Mouse (Mus musculus) embryonic facial prominence, embryonic 10.5 days (tissue): ENCODE data around the gene Cox19. TPM values are rescaled to one million over a fixed set of nuclear protein-coding genes. Genes with fewer than 3 reads are reported as not detected.
"Not testable (repeated sequence)": the region's sequence is repeated elsewhere in the genome, so short reads cannot be mapped to it uniquely, and the experiment has no call there.

Experiments used
- DNase-seq: peaks from one replicate; pipeline ENCODE4 v3.0.0-alpha.2; 2017; ENCODE audit warnings: low spot score
- H3K27ac ChIP-seq: fragments of 300-500 bp; sonication (generic); replicated peaks from 2 replicates; pipeline ENCODE4 v1.5.1; 2016; ENCODE audit warnings: mild to moderate bottlenecking
- H3K27me3 ChIP-seq: fragments of 300-500 bp; sonication (generic); replicated peaks from 2 replicates; pipeline ENCODE4 v1.6.1; 2016; ENCODE audit warnings: low read depth, mild to moderate bottlenecking; ENCODE audit not compliant: poor library complexity, severe bottlenecking
- H3K36me3 ChIP-seq: fragments of 300-500 bp; sonication (generic); replicated peaks from 2 replicates; pipeline ENCODE4 v1.6.1; 2016; ENCODE audit warnings: mild to moderate bottlenecking, moderate library complexity
- H3K4me1 ChIP-seq: fragments of 300-500 bp; sonication (generic); 2 replicates; pipeline ENCODE4 v1.6.1; 2016
- H3K4me3 ChIP-seq: fragments of 300-500 bp; sonication (generic); 2 replicates; pipeline ENCODE4 v1.5.1; 2016; ENCODE audit warnings: mild to moderate bottlenecking, moderate library complexity
- H3K9me3 ChIP-seq: fragments of 300-500 bp; sonication (generic); 2 replicates; pipeline ENCODE4 v1.6.1; 2016; ENCODE audit warnings: mild to moderate bottlenecking
- WGBS: fragments of 180-500 bp; shearing (Covaris S2); methylation state at CpG from one replicate; pipeline ENCODE4 v1.1.7; 2016; 5-methylcytosine and 5-hydroxymethylcytosine counted together
- polyA plus RNA-seq: library from polyadenylated mRNA; unstranded; fragments of >200 nt; fragmentation: Nextera tagmentation; extraction: Ambion mirVana; gene quantifications from 2 replicates; pipeline ENCODE4 v1.2.1, GENCODE M21; 2016

Gene Cox19
- polyA plus RNA-seq, 1 experiment from 2014 or later, result 122 TPM

DNA sequence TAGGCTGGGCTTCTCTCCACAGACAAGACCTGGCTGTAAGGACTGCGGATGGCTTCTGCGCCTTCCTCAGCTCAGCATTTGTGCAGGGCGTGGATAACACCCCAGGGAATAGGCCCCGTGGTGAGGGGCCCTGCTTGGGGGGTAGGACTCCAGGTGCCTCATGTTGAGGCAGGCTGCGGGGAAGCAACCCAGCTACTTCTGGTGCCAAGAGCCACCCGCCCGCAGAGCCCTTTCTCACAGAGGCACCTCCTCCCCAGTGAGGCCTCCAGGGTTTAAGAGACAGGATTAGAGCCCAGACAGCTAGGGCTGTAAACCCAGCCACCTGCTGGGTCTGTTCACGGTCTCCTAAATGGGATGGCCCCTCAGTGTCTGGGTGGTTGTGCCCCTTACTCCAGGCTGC is 410 bp upstream of the Cox19 start:
- 31% methylated on average over 8 of the region's 8 CpGs for WGBS
- Histone ChIP-seq H3K36me3 (no peaks in the 10 kb centered on the region), H3K9me3 (no peaks in the 10 kb centered on the region), H3K27ac (0 out of 2 replicates have a peak overlapping the region, but pooled peaks have one; percentile 7), H3K4me1 (peaks cover 37% of the 10 kb centered on the region), H3K27me3 (peaks cover 21% of the 10 kb centered on the region), H3K4me3 (no peak overlapping the region)
- no peak for DNase-seq

DNA sequence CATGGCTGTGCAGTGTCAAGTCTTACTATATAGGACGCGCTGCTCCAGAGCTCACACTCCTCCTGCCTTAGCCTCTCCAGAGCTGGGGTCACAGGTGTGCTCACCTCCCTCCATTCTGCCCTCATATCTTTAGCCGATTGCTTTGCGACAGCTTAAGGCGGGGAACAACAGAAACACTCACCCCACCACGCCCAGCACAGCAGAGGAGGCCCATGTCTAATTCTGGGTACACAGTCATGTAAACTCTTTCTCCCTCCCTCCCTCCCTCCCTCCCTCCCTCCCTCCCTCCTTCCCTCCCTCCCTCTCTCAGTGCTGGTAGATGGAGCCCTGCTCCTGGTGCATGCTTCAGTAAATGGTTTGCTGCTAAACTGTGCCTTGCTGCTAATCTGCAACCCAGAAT is 1.5 kb downstream of the Cox19 start:
- peaks cover 39% of the 10 kb centered on the region for H3K4me1 ChIP-seq
- H3K36me3 ChIP-seq, result no peaks in the 10 kb centered on the region
- no peak overlapping the region for H3K27ac ChIP-seq
- H3K4me3 ChIP-seq, result no peak overlapping the region
- WGBS, result 79% methylated on average over 6 of the region's 6 CpGs
- H3K9me3 ChIP-seq, result no peaks in the 10 kb centered on the region
- H3K27me3 ChIP-seq, result peaks cover 26% of the 10 kb centered on the region
- DNase-seq, result no peak

DNA sequence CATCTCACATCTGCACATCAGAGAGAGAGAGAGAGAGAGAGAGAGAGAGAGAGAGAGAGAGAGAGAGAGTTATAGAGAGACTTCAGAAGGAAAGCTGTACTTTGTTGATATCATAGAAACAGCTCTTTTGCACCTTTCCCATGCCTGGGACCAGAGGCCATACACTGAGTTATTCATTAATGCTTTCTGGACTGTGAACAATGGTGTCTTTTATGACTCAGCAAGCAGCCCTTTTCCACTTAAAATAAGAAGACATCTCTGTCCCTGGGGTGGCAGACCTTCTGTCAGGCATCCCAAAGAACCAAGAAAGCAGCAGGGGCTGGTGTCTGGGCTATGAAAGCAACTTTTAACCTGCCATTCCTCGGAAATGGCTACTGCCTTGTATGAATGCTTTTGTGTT is 4.0 kb downstream of the Cox19 start:
- 55% methylated on average over 1 of the region's 1 CpGs for WGBS
- Histone ChIP-seq H3K36me3 (peaks cover 8% of the 10 kb centered on the region), H3K4me1 (peaks cover 49% of the 10 kb centered on the region), H3K4me3 (no peak overlapping the region), H3K9me3 (no peaks in the 10 kb centered on the region), H3K27ac (no peak overlapping the region), H3K27me3 (peaks cover 22% of the 10 kb centered on the region)
- DNase-seq, result no peak

DNA sequence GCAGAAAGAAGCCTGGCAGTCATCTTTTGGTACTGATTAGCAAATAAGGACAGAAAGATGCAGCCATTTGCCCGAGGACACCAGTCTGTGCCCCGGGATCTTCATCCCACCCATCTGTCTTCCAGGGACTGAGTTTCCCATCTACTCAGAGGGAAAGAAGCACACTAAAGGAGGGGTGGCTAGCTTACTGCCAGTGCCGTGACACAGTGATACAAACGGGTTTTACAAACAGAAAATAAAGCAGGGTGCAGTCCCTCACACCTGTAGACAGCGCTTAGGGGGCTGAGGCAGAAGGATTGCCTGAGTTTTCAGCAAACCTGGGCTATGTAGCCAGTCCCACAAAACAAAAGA is 5.9 kb downstream of the Cox19 start:
- H3K4me1 ChIP-seq, result peaks cover 33% of the 10 kb centered on the region
- H3K27ac ChIP-seq, result peak overlapping the region; percentile 93
- H3K36me3 ChIP-seq, result peaks cover 25% of the 10 kb centered on the region
- DNase-seq, result no peak
- H3K9me3 ChIP-seq, result no peaks in the 10 kb centered on the region
- peak overlapping the region; percentile 87 for H3K4me3 ChIP-seq
- WGBS, result 13% methylated on average over 5 of the region's 5 CpGs
- peaks cover 9% of the 10 kb centered on the region for H3K27me3 ChIP-seq

DNA sequence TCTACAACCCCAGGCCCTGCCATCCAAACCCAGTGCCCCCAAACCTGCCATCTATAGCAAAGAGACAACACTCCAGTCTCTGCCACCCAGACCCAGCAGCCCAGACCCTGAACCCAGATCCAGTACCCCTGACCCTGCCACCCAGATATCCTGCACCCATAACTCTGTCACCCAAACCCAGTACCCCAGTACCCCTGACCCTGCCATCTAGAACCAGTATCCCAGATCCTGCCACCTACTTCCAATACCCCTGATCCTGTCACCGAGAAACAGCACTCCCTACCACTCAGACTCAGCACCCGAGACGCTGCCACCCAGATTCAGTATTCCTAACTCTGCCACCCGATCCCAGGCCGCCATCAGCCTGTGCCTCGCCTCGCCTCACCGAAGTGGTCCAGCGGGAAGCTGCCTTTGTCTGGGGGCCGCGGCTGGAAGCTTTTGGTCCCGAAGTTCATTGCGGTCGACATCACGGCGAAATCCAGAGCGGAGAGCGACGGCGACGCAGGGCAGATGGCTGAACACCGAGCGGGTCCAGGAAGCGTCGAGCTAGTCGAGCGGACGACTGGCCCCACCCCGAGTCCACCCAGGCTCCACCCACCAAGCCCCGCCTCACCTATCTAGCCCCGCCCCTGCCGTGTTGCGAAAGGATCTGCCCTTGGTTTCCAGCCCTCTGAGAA is 6.4 kb downstream of the Cox19 start:
- peak overlapping the region; percentile 87 for H3K4me3 ChIP-seq
- H3K36me3 ChIP-seq, result peaks cover 30% of the 10 kb centered on the region
- DNase-seq, result peak; percentile 96
- WGBS, result under 1% methylated on average over 33 of the region's 33 CpGs
- peaks cover 30% of the 10 kb centered on the region for H3K4me1 ChIP-seq
- peak overlapping the region; percentile 93 for H3K27ac ChIP-seq
- H3K27me3 ChIP-seq, result peaks cover 9% of the 10 kb centered on the region
- no peaks in the 10 kb centered on the region for H3K9me3 ChIP-seq

DNA sequence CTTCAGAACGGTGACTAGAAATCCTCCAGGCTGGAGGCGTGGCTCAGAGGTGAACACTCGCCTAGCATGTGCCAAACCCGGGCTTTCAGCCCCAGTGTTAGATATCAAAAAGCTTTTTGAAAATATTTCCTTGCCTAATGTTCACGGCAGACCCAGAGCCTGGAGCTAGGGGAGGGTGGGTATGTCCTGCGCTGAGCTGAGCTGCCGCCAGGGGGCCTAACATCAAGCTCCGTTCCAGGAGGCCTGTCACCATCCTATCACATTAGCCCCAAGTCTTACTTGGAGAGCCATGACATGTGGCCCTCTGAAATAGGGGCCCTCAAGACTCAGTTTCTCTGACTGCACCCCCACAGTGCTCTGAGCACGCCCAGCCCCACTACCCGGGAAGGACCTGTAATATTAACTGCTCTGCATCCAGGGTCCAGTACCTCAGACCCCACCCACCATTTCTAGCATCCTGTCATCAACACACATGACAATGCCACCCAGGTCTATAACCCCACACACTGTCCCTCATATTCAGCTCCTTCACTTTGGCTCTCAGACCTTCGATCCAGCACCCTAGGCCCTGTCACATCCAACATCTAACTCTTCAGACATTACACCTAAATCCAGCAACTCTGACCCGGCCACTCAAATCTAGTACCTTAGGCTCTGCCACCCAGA is 7.1 kb downstream of the Cox19 start:
- Histone ChIP-seq H3K27me3 (peaks cover 9% of the 10 kb centered on the region), H3K27ac (peak overlapping the region; percentile 93), H3K4me3 (peak overlapping the region; percentile 87), H3K36me3 (peaks cover 37% of the 10 kb centered on the region), H3K9me3 (no peaks in the 10 kb centered on the region), H3K4me1 (peaks cover 27% of the 10 kb centered on the region)
- DNase-seq, result peak; percentile 88
- WGBS, result 6% methylated on average over 12 of the region's 12 CpGs

DNA sequence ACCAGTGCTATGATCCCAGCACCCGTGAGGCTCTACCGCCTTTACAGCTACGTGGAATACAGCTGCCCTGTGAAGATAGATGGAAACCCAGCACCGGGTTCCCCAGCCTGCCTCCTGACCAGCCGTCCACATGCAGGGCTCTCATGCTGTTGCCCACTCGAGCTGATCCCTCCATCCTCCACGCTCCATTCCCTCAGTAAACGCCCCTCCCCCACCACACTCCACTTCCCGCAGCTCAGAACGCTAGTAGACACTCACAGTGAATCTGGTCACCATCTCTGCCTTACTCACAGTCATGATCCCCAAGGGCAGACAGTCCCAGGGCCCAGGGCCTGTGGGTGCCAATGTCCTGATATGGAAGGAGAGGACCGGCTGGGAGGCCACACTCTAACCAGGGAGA is 12.3 kb downstream of the Cox19 start:
- WGBS, result 88% methylated on average over 11 of the region's 11 CpGs
- H3K27ac ChIP-seq, result no peak overlapping the region
- peaks cover 85% of the 10 kb centered on the region for H3K36me3 ChIP-seq
- H3K9me3 ChIP-seq, result no peaks in the 10 kb centered on the region
- no peak overlapping the region for H3K4me3 ChIP-seq
- no peak for DNase-seq
- no peaks in the 10 kb centered on the region for H3K27me3 ChIP-seq
- H3K4me1 ChIP-seq, result peaks cover 7% of the 10 kb centered on the region

DNA sequence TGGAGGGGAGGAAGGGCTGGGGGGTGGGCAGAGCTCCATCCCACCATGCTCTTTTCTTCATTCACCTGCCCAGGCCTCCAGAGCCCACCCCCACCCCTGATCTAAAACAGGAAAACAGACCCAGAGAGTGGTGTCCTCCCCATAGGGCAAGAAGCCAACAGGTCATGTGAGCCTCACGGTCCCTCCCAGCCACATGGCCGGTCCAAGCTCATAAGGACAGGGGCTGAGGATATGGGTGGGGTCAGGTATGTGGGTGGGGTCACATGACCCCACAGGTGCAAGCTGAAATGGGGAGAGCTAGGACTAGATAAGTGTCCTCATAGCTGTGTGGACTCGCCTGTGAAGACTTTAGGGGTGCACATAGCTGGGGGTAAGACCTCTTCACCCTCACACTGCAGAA is 12.8 kb downstream of the Cox19 start:
- Histone ChIP-seq H3K4me3 (no peak overlapping the region), H3K9me3 (no peaks in the 10 kb centered on the region), H3K27me3 (no peaks in the 10 kb centered on the region), H3K4me1 (peaks cover 3% of the 10 kb centered on the region), H3K36me3 (peaks cover 85% of the 10 kb centered on the region), H3K27ac (no peak overlapping the region)
- 93% methylated on average over 3 of the region's 3 CpGs for WGBS
- DNase-seq, result no peak

DNA sequence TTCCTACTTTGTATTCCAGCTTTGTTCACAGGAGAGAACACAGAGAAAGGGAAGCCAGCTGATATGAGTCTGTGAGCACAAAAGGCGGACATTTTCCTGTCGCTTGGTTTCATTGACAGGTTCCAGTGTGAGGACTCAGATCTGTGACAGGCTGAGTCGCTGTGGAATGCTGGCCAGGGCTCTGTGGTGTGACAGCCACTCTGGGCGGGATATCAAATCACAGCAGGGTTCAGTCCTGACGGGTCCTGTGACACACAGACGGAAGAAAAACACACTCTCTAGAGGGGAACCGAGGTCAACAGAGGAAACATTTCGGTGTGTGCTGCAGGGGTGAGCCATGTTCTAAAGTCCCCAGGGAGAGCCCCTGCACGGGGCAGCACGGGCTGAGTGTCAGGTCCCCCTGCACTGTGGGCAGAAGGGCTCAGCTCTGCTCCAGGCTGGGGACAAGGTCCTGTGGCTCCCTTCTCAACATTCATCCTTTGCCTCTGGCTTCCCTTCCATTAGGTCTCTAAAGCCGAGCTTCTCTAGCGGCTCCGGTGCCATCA is 13.3 kb downstream of the Cox19 start:
- no peak for DNase-seq
- WGBS, result 82% methylated on average over 13 of the region's 13 CpGs
- peaks cover 84% of the 10 kb centered on the region for H3K36me3 ChIP-seq

DNA sequence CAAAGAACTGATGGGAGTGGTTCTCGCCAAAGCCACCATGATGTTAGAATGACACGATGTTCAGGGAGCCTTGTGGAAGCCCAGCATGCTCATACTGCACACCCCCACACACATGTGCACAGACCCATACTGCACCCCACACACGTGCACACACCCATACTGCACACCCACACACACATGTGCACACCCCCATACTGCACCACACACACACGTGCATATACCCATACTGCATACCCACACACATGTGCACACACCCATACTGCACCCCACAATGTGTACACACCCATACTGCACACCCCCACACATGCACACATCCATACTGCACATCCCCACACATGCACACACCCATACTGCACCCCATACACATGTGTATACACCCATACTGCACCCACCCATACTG is 15.6 kb downstream of the Cox19 start:
- Histone ChIP-seq H3K4me3 (no peak overlapping the region), H3K9me3 (no peaks in the 10 kb centered on the region), H3K27me3 (no peaks in the 10 kb centered on the region), H3K36me3 (peaks cover 63% of the 10 kb centered on the region), H3K27ac (no peak overlapping the region), H3K4me1 (peaks cover 5% of the 10 kb centered on the region)
- no peak for DNase-seq
- 95% methylated on average over 4 of the region's 4 CpGs for WGBS

More for the DNA sequence above, 13.3 kb downstream of the Cox19 start:
- Histone ChIP-seq H3K27me3 (no peaks in the 10 kb centered on the region), H3K9me3 (no peaks in the 10 kb centered on the region), H3K4me3 (no peak overlapping the region), H3K27ac (no peak overlapping the region), H3K4me1 (no peaks in the 10 kb centered on the region)

DNA sequence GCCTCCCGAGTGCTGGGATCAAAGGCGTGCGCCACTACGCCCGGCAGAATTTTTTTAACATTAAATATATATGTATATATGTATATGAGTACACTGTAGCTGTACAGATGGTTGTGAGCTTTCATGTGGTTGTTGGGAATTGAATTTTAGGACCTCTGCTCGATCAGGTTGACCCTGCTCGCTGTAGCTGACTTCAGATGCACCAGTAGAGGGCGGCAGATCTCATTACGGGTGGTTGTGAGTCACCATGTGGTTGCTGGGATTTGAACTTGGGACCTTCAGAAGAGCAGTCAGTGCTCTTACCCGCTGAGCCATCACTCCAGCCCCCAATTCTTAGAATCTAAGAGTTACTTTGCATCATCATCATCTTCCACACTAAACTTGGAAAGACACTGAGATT is 16.8 kb downstream of the Cox19 start:
- not testable (repeated sequence) for DNase-seq, H3K4me1 ChIP-seq, H3K4me3 ChIP-seq, H3K27me3 ChIP-seq, H3K9me3 ChIP-seq, H3K27ac ChIP-seq
- WGBS, result 84% methylated on average over 10 of the region's 10 CpGs
- peaks cover 50% of the 10 kb centered on the region for H3K36me3 ChIP-seq

DNA sequence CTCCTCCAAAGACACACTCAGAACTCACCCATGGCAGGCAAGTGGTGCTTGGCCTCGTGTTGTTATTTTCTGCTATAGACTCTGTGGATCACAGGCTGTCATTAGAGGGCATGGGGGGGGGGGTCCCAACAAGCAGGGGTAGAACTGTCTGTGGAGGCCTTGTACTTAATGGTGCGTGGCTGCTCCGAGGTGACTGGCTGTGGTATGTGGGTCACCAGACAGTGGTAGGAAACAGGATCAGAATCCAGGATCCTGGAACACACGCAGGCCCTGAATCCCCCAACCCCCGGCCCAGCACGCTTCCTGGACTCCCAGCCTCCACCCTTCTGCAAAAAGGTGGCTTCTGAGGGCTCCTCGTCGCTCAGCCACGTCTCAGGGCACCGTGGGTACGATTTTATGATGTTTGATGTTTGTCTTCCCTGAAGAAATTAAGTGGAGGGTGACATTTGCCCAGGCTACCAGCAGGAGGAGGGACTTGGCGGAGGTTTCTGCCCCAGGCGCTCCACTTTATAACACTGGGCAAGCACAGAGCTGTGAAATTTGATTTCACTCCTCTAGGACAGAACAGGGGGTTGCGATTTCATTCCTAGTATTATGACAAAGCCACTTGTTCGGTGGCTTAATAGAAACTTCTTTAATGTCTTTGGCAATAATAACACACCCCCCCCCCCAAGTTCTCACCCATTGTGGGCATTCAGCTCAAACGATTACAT is 17.8 kb downstream of the Cox19 start:
- Histone ChIP-seq H3K27me3 (no peaks in the 10 kb centered on the region; the same call in 1 of the 2 replicates), H3K27ac (no peak overlapping the region), H3K4me3 (no peak overlapping the region), H3K4me1 (peaks cover 5% of the 10 kb centered on the region), H3K36me3 (peaks cover 41% of the 10 kb centered on the region), H3K9me3 (no peaks in the 10 kb centered on the region)
- DNase-seq, result no peak
- 84% methylated on average over 16 of the region's 16 CpGs for WGBS
